Mouse (Mus musculus) myocyte (in vitro differentiated cells): Measurements from ENCODE around the gene Mcl1. TPM values are rescaled to one million over a fixed set of nuclear protein-coding genes. Genes with fewer than 3 reads are reported as not detected.

Source experiments
- H3K27me3 ChIP-seq: one replicate; pipeline ENCODE4 v1.6.1; 2011; ENCODE audit not compliant: control insufficient read depth, insufficient read depth, insufficient read length
- H3K36me3 ChIP-seq: one replicate; pipeline ENCODE4 v1.6.1; 2011; ENCODE audit not compliant: control insufficient read depth, insufficient read depth
- H3K4me2 ChIP-seq: one replicate; pipeline ENCODE4 v1.6.1; 2011; ENCODE audit warnings: low read depth, control low read depth
- H3K4me3 ChIP-seq: one replicate; pipeline ENCODE4 v1.5.1; 2011; ENCODE audit warnings: mild to moderate bottlenecking, control low read depth, moderate library complexity
- H3K79me2 ChIP-seq: one replicate; pipeline ENCODE4 v1.6.1; 2011; ENCODE audit not compliant: control insufficient read depth, insufficient read depth
- H3ac ChIP-seq: one replicate; pipeline ENCODE4 v1.6.1; 2011; ENCODE audit not compliant: control insufficient read depth, insufficient read length
- CEBPB ChIP-seq: IDR thresholded peaks from 2 replicates; pipeline ENCODE4 v1.6.1; 2011; ENCODE audit warnings: mild to moderate bottlenecking, moderate library complexity; ENCODE audit not compliant: poor library complexity, insufficient read depth, severe bottlenecking
- E2F4 ChIP-seq: IDR thresholded peaks from one replicate; pipeline ENCODE4 v1.6.1; 2011; ENCODE audit warnings: mild to moderate bottlenecking, control low read depth, moderate library complexity; ENCODE audit not compliant: insufficient read depth
- MAX ChIP-seq: IDR thresholded peaks from one replicate; pipeline ENCODE4 v1.6.1; 2011; ENCODE audit warnings: low read depth, mild to moderate bottlenecking, control low read depth
- MYOD1 ChIP-seq, 3 experiments: IDR thresholded peaks; one replicate each; pipeline ENCODE4 v1.6.1; 2011; ENCODE audit warnings: control low read depth in 2 of 3, low read depth in 2 of 3, mild to moderate bottlenecking in 2 of 3, moderate library complexity in 1 of 3; ENCODE audit not compliant: insufficient read length in 2 of 3, control insufficient read depth in 1 of 3
- MYOG ChIP-seq, 3 experiments: IDR thresholded peaks; one replicate each; pipeline ENCODE4 v1.6.1; 2011; ENCODE audit warnings: control low read depth in 2 of 3, low read depth in 2 of 3, mild to moderate bottlenecking in 2 of 3; ENCODE audit not compliant: insufficient read length in 2 of 3, control insufficient read depth in 1 of 3, insufficient read depth in 1 of 3
- POLR2A ChIP-seq: IDR thresholded peaks from one replicate; pipeline ENCODE4 v1.6.1; 2011; ENCODE audit warnings: low read depth, mild to moderate bottlenecking, control low read depth, moderate library complexity; ENCODE audit not compliant: insufficient read length
- POLR2AphosphoS2 ChIP-seq: IDR thresholded peaks from one replicate; pipeline ENCODE4 v1.6.1; 2011; ENCODE audit warnings: low read depth, control low read depth; ENCODE audit not compliant: insufficient read length
- REST ChIP-seq: IDR thresholded peaks from one replicate; pipeline ENCODE4 v1.6.1; 2011; ENCODE audit warnings: mild to moderate bottlenecking, control low read depth, moderate library complexity; ENCODE audit not compliant: insufficient read depth, insufficient read length
- SRF ChIP-seq: IDR thresholded peaks from one replicate; pipeline ENCODE4 v1.6.1; 2011; ENCODE audit warnings: low read depth; ENCODE audit not compliant: control insufficient read depth, insufficient read length
- TCF12 ChIP-seq: IDR thresholded peaks from one replicate; pipeline ENCODE4 v1.6.1; 2011; ENCODE audit warnings: mild to moderate bottlenecking, control low read depth; ENCODE audit not compliant: poor library complexity, insufficient read depth, severe bottlenecking
- TCF3 ChIP-seq: IDR thresholded peaks from one replicate; pipeline ENCODE4 v1.6.1; 2011; ENCODE audit warnings: low read depth, control low read depth; ENCODE audit not compliant: insufficient read length
- USF1 ChIP-seq: IDR thresholded peaks from one replicate; pipeline ENCODE4 v1.6.1; 2011; ENCODE audit warnings: low read depth, mild to moderate bottlenecking, control low read depth, moderate library complexity
- polyA plus RNA-seq: library from polyadenylated mRNA; unstranded; fragments of >200 nt; fragmentation: generic; extraction: Trizol; gene quantifications from one replicate; pipeline ENCODE4 v1.2.1, GENCODE M21; 2012; ENCODE audit warnings: missing spikeins

The Mcl1 gene
- polyA plus RNA-seq, 1 experiment = 51.6 TPM

GRCm38 (mm10) chr3:95632648-95633588 is 25.7 kb upstream of the Mcl1 start:
- peaks cover 15% of the 10 kb centered on the region for H3K79me2 ChIP-seq
- no peak overlapping the region for H3ac ChIP-seq
- TF ChIP-seq MAX (no peak), TCF3 (no peak), MYOG (IDR thresholded peaks at IDR 0.05; ENCODE audit: control insufficient read depth in 1 of 3, insufficient read depth in 1 of 3, insufficient read length in 2 of 3, low read depth in 2 of 3) (no peak), POLR2A (no peak), E2F4 (no peak), USF1 (no peak), CEBPB (no peak), MYOD1 (IDR thresholded peaks at IDR 0.05; ENCODE audit: control insufficient read depth in 1 of 3, insufficient read length in 2 of 3, low read depth in 2 of 3) (no peak), TCF12 (no peak), REST (no peak), SRF (no peak), POLR2AphosphoS2 (no peak)
- H3K4me2 ChIP-seq = no peak overlapping the region
- no peaks in the 10 kb centered on the region for H3K27me3 ChIP-seq
- H3K36me3 ChIP-seq = peaks cover 70% of the 10 kb centered on the region
- no peak overlapping the region for H3K4me3 ChIP-seq

DNA sequence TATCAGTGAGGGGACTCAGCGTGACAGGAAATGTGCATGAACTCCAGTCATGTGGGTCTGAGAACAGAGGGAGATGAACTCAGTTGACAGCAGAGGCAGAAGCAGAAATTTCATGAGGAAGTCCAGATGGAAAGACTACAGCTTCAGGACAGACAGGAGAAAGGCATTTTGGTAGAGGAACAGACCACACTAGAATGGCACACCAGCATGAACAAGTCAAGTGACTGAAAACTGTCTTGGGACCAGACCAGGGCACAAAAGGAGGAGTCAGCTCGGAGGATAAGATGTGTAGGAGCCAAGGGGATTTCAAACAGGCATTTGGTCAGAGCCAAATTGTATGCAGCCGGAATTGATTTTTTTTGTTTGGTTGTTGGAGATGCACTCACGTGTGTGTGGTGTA is 23.0 kb upstream of the Mcl1 start:
- Histone ChIP-seq H3K4me3 (no peak overlapping the region), H3K79me2 (peaks cover 6% of the 10 kb centered on the region), H3K36me3 (peaks cover 53% of the 10 kb centered on the region), H3K27me3 (no peaks in the 10 kb centered on the region), H3ac (no peak overlapping the region), H3K4me2 (no peak overlapping the region)
- TF ChIP-seq TCF3 = no peak
- no peak for TF ChIP-seq MYOD1 (IDR thresholded peaks at IDR 0.05; ENCODE audit: control insufficient read depth in 1 of 3, insufficient read length in 2 of 3, low read depth in 2 of 3)
- no peak for TF ChIP-seq E2F4

- H3K79me2 ChIP-seq = peaks cover 6% of the 10 kb centered on the region
- H3ac ChIP-seq = no peak overlapping the region
- TF ChIP-seq TCF3 (no peak), MAX (no peak), MYOD1 (IDR thresholded peaks at IDR 0.05; ENCODE audit: control insufficient read depth in 1 of 3, insufficient read length in 2 of 3, low read depth in 2 of 3) (no peak), SRF (no peak), POLR2AphosphoS2 (no peak)
- H3K27me3 ChIP-seq = no peaks in the 10 kb centered on the region
- H3K36me3 ChIP-seq = peaks cover 49% of the 10 kb centered on the region
- H3K4me2 ChIP-seq = no peak overlapping the region
- no peak overlapping the region for H3K4me3 ChIP-seq
Measured at GRCm38 (mm10) chr3:95636072-95636471, 22.5 kb upstream of the Mcl1 start.

DNA sequence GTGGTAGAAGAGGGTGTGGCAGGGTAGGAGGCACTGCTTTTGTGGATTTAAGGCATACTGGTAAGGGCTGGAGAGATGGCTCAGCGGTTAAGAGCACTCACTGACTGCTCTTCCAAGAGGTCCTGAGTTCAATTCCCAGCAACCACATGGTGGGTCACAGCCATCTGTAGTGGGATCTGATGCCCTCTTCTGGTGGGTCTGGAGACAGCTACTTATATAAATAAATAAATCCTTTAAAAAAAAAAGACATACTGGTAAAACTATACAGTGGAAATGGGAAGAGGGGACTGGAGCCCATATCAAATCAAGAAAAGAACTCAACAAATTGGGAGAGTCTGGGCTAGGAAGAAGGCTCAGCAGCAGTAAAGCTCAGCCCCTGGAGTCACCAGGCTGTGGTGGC is 18.9 kb upstream of the Mcl1 start:
- H3K27me3 ChIP-seq = no peaks in the 10 kb centered on the region

DNA sequence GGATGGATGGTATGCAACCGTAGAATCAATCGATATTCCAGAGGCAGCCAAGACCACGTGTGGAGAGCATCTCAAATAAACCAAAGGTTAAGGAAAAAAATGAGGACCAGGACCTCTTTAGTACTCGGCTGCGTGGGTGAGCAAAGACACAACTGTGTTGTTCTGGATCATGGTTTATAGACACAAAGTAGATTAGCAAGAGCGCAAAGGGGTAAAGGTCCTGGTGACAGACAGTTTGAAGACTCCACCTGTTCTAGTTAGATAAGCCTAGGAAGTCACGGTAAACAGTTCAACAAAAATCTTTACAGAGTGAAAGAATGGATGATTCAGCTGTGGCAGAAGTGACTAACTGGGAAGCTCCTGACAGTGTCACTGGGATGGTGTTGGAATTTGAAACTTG is 15.5 kb upstream of the Mcl1 start:
- Histone ChIP-seq H3ac (no peak overlapping the region), H3K4me3 (no peak overlapping the region), H3K4me2 (no peak overlapping the region), H3K27me3 (no peaks in the 10 kb centered on the region), H3K79me2 (no peaks in the 10 kb centered on the region), H3K36me3 (peaks cover 1% of the 10 kb centered on the region)
- TF ChIP-seq TCF12 (no peak), POLR2A (no peak), MYOG (IDR thresholded peaks at IDR 0.05; ENCODE audit: control insufficient read depth in 1 of 3, insufficient read depth in 1 of 3, insufficient read length in 2 of 3, low read depth in 2 of 3) (no peak), USF1 (no peak)

More for the DNA sequence above, 18.9 kb upstream of the Mcl1 start:
- Histone ChIP-seq H3K4me3 (no peak overlapping the region), H3K4me2 (no peak overlapping the region), H3K36me3 (peaks cover 25% of the 10 kb centered on the region), H3K79me2 (no peaks in the 10 kb centered on the region), H3ac (no peak overlapping the region)
- no peak for TF ChIP-seq POLR2A
